Comparison of ENCODE assay signal across 8 mouse cellular contexts in genomic region chr11:101626995-101627856, GRCm38 (mm10). TPM values are rescaled to one million over a fixed set of nuclear protein-coding genes. Genes with fewer than 3 reads are reported as not detected.
DNase-seq lines count a peak whose midpoint lies in the region; ATAC-seq and TF ChIP-seq lines count a peak whose summit lies in the region.

Gene Rdm1, plus strand, starts transcription at chr11:101627195.

- peak within 1 kb of the TSS; percentile 77 for H3K9ac ChIP-seq in CH12.LX (ENCODE audit: insufficient read depth, low read depth)
- peak within 1 kb of the TSS; percentile 81 for H3K9ac ChIP-seq in heart, embryonic 15.5 days
- peak within 1 kb of the TSS; percentile 80 for H3K9ac ChIP-seq in liver, embryonic 16.5 days (ENCODE audit: low read depth, low read length)
- H3K9ac ChIP-seq in neural tube, embryonic 14.5 days (replicated peaks; ENCODE audit: low read depth, low read length): peak within 1 kb of the TSS; percentile 46

- TF ChIP-seq CTCF in CH12.LX (conservative IDR thresholded peaks at IDR 0.05 in 1 of 2, IDR thresholded peaks at IDR 0.05 in 1 of 2; ENCODE audit: low read depth in 2 of 2, low read length in 2 of 2): 0 out of 4 replicates have a peak, but pooled peaks of 1 of the 2 experiments have one; percentile 2

- peak; percentile 87 for ATAC-seq in heart, embryonic 15.5 days (replicated peaks; ENCODE audit: insufficient number of reproducible peaks, insufficient read depth, low FRiP score, low read depth)
- ATAC-seq in liver, embryonic 16.5 days (ENCODE audit: low read depth): peak; percentile 88
- peak; percentile 87 for ATAC-seq in neural tube, embryonic 14.5 days (ENCODE audit: low read depth)

- H3K36me3 ChIP-seq in CH12.LX (replicated peaks in 1 of 2; ENCODE audit: control insufficient read depth in 1 of 2, insufficient read depth in 1 of 2, low read length in 1 of 2): peaks cover 0 to 8% of the 10 kb centered on the region in 2 experiments
- no peaks in the 10 kb centered on the region for H3K36me3 ChIP-seq in forebrain, embryonic 10.5 days (replicated peaks)
- no peaks in the 10 kb centered on the region; the same call in 1 of the 2 replicates for H3K36me3 ChIP-seq in heart, embryonic 15.5 days
- no peaks in the 10 kb centered on the region for H3K36me3 ChIP-seq in liver, embryonic 16.5 days (ENCODE audit: control insufficient read depth, insufficient read depth)
- no peaks in the 10 kb centered on the region for H3K36me3 ChIP-seq in neural tube, embryonic 14.5 days (ENCODE audit: control insufficient read depth, insufficient read depth, low read length)

- under 1% methylated on average over 34 of the region's 34 CpGs for WGBS in forebrain, embryonic 10.5 days
- under 1% methylated on average over 34 of the region's 34 CpGs for WGBS in heart, embryonic 15.5 days
- WGBS in liver, embryonic 16.5 days (ENCODE audit: insufficient replicate concordance): under 1% methylated on average over 33 of the region's 34 CpGs
- WGBS in neural tube, embryonic 14.5 days: under 1% methylated on average over 34 of the region's 34 CpGs

- no peaks in the 10 kb centered on the region for H3K79me2 ChIP-seq in CH12.LX (replicated peaks; ENCODE audit: control insufficient read depth, extremely low read depth, insufficient read depth, poor library complexity, severe bottlenecking)

- H3K4me3 ChIP-seq in CH12.LX (replicated peaks in 1 of 3; ENCODE audit: low read depth in 2 of 3, low read length in 2 of 3, poor library complexity in 1 of 3): peak within 1 kb of the TSS; percentile 55 to 62 (median 61)
- H3K4me3 ChIP-seq in forebrain, embryonic 10.5 days: peak within 1 kb of the TSS; percentile 68
- H3K4me3 ChIP-seq in heart, embryonic 15.5 days: peak within 1 kb of the TSS; percentile 69
- H3K4me3 ChIP-seq in liver, embryonic 16.5 days (ENCODE audit: low read depth, low read length): peak within 1 kb of the TSS; percentile 71
- peak within 1 kb of the TSS; percentile 56 for H3K4me3 ChIP-seq in neural tube, embryonic 14.5 days (ENCODE audit: low read depth, low read length)

- H3K9me3 ChIP-seq in CH12.LX (replicated peaks; ENCODE audit: low read length): peaks cover 5% of the 10 kb centered on the region
- H3K9me3 ChIP-seq in forebrain, embryonic 10.5 days: no peaks in the 10 kb centered on the region
- H3K9me3 ChIP-seq in heart, embryonic 15.5 days (replicated peaks): no peaks in the 10 kb centered on the region
- H3K9me3 ChIP-seq in liver, embryonic 16.5 days (replicated peaks; ENCODE audit: control insufficient read depth, low read length): no peaks in the 10 kb centered on the region
- no peaks in the 10 kb centered on the region for H3K9me3 ChIP-seq in neural tube, embryonic 14.5 days (ENCODE audit: control insufficient read depth, low read length)

- no peak; the same call in 1 of the 2 replicates for TF ChIP-seq RAD21 in CH12.LX (IDR thresholded peaks at IDR 0.05; ENCODE audit: low read depth, low read length)

- peaks cover 0 to 22% of the 10 kb centered on the region in 2 experiments; a peak in 2 of 4 replicates for H3K4me1 ChIP-seq in CH12.LX (ENCODE audit: control insufficient read depth in 1 of 2, insufficient read depth in 2 of 2)
- H3K4me1 ChIP-seq in forebrain, embryonic 10.5 days: peaks cover 21% of the 10 kb centered on the region
- peaks cover 9% of the 10 kb centered on the region for H3K4me1 ChIP-seq in heart, embryonic 15.5 days (replicated peaks)
- H3K4me1 ChIP-seq in liver, embryonic 16.5 days (ENCODE audit: control insufficient read depth, low read depth, low read length): peaks cover 14% of the 10 kb centered on the region
- 0 out of 2 replicates have a peak, but pooled peaks cover 2% of the 10 kb centered on the region for H3K4me1 ChIP-seq in neural tube, embryonic 14.5 days (ENCODE audit: control insufficient read depth, insufficient read depth, low read length)

- H3K4me2 ChIP-seq in CH12.LX (ENCODE audit: insufficient read depth, low read depth, poor library complexity, severe bottlenecking): peak within 1 kb of the TSS; percentile 54
- peak within 1 kb of the TSS; percentile 89 for H3K4me2 ChIP-seq in heart, embryonic 15.5 days
- H3K4me2 ChIP-seq in liver, embryonic 16.5 days (ENCODE audit: low read depth, low read length): peak within 1 kb of the TSS; percentile 91
- H3K4me2 ChIP-seq in neural tube, embryonic 14.5 days (ENCODE audit: low read depth, low read length): peak within 1 kb of the TSS; percentile 81

- H3K27me3 ChIP-seq in CH12.LX (replicated peaks): no peaks in the 10 kb centered on the region
- no peaks in the 10 kb centered on the region for H3K27me3 ChIP-seq in forebrain, embryonic 10.5 days (ENCODE audit: poor library complexity, severe bottlenecking)
- H3K27me3 ChIP-seq in heart, embryonic 15.5 days: no peaks in the 10 kb centered on the region
- no peaks in the 10 kb centered on the region for H3K27me3 ChIP-seq in liver, embryonic 16.5 days (ENCODE audit: control insufficient read depth, insufficient read depth, low read depth, low read length)
- H3K27me3 ChIP-seq in neural tube, embryonic 14.5 days (ENCODE audit: control insufficient read depth, insufficient read depth, low read length): no peaks in the 10 kb centered on the region

- TF ChIP-seq POLR2A in CH12.LX (IDR thresholded peaks at IDR 0.05; ENCODE audit: low read depth, low read length): peak; percentile 97

- in situ Hi-C loops in CH12.LX (cut with MboI; ENCODE audit: low pct_ligation_motif_present, low pct_unique_long_range_greater_than_20kb, low sequenced_read_pairs): no loop called here

- H3K27ac ChIP-seq in CH12.LX (ENCODE audit: insufficient read depth, low read depth): peak within 1 kb of the TSS; percentile 97
- peak within 1 kb of the TSS; percentile 98 for H3K27ac ChIP-seq in forebrain, embryonic 10.5 days
- H3K27ac ChIP-seq in heart, embryonic 15.5 days: peak within 1 kb of the TSS; percentile 99
- peak within 1 kb of the TSS; percentile 99 for H3K27ac ChIP-seq in liver, embryonic 16.5 days (ENCODE audit: low read length)
- peak within 1 kb of the TSS; percentile 81 for H3K27ac ChIP-seq in neural tube, embryonic 14.5 days (ENCODE audit: low read depth, low read length)

- peak; percentile 58; the same call in 1 of the 2 replicates for TF ChIP-seq EP300 in CH12.LX (IDR thresholded peaks at IDR 0.05; ENCODE audit: low read length)

- dilution Hi-C loops in CH12.LX (cut with MboI; ENCODE audit: extremely low pct_ligation_motif_present, extremely low pct_unique_long_range_greater_than_20kb, low sequenced_read_pairs): no loop called here

- DNase-seq in CH12.LX (ENCODE audit: extremely low read depth): peak; percentile 100
- peak; percentile 80 for DNase-seq in c-Kit-positive CD71-negative TER-119-negative erythroid progenitor cells, embryonic 14.5 days (ENCODE audit: low read depth)
- peak; percentile 89 for DNase-seq in forebrain, embryonic 10.5 days (ENCODE audit: extremely low spot score, low spot score)
- peak; percentile 90 to 94 for DNase-seq in kidney, postnatal 25 days
- peak; percentile 89 for DNase-seq in testis, postnatal 10 days (ENCODE audit: low spot score)

TF ChIP-seq in CH12.LX, 34 proteins besides CTCF, POLR2A, EP300 and RAD21 (continues in another document):
- peak; percentile 93 for TF ChIP-seq E2F4 (IDR thresholded peaks at IDR 0.05; ENCODE audit: insufficient replicate concordance, low read depth, low read length)
- TF ChIP-seq UBTF (IDR thresholded peaks at IDR 0.05; ENCODE audit: low read depth, low read length): 0 out of 2 replicates have a peak, but pooled peaks have one; percentile 34
- TF ChIP-seq MXI1 (IDR thresholded peaks at IDR 0.05; ENCODE audit: low read depth, low read length): peak; percentile 33; the same call in 1 of the 2 replicates
- TF ChIP-seq HCFC1 (IDR thresholded peaks at IDR 0.05; ENCODE audit: low read depth, low read length): peak; percentile 74
- TF ChIP-seq MAX (IDR thresholded peaks at IDR 0.05; ENCODE audit: low read length): peak; percentile 70
- TF ChIP-seq BHLHE40 (IDR thresholded peaks at IDR 0.05; ENCODE audit: low read depth, low read length): peak; percentile 33; the same call in 1 of the 2 replicates
- peak; percentile 64; the same call in 1 of the 2 replicates for TF ChIP-seq KAT2A (IDR thresholded peaks at IDR 0.05; ENCODE audit: insufficient replicate concordance, low read length)
- TF ChIP-seq CHD1 (IDR thresholded peaks at IDR 0.05; ENCODE audit: low read depth, low read length): no peak
- TF ChIP-seq MAFK (IDR thresholded peaks at IDR 0.05; ENCODE audit: insufficient replicate concordance, low read length): no peak; the same call in 1 of the 2 replicates
- peak; percentile 97; the same call in 1 of the 2 replicates for TF ChIP-seq RCOR1 (conservative IDR thresholded peaks at IDR 0.05; ENCODE audit: low read depth, low read length)
- peak; percentile 70 for TF ChIP-seq MAZ (IDR thresholded peaks at IDR 0.05; ENCODE audit: low read depth, low read length)
- peak; percentile 90 for TF ChIP-seq NELFE (IDR thresholded peaks at IDR 0.05; ENCODE audit: low read depth, low read length)
- TF ChIP-seq TBP (conservative IDR thresholded peaks at IDR 0.05; ENCODE audit: low read depth, low read length): peak; percentile 98
- TF ChIP-seq ZKSCAN1 (IDR thresholded peaks at IDR 0.05; ENCODE audit: borderline replicate concordance, low read depth, low read length): no peak
- peak; percentile 84 for TF ChIP-seq NRF1 (IDR thresholded peaks at IDR 0.05; ENCODE audit: low read depth, low read length)
- 0 out of 2 replicates have a peak, but pooled peaks have one; percentile 15 for TF ChIP-seq SMC3 (IDR thresholded peaks at IDR 0.05; ENCODE audit: low read depth, low read length)
- no peak for TF ChIP-seq JUN (IDR thresholded peaks at IDR 0.05; ENCODE audit: insufficient read depth, low read depth, low read length)
- no peak for TF ChIP-seq GABPA (IDR thresholded peaks at IDR 0.05; ENCODE audit: insufficient replicate concordance, low read depth, low read length)
- TF ChIP-seq ELF1 (IDR thresholded peaks at IDR 0.05; ENCODE audit: low read depth, low read length): peak; percentile 90
- TF ChIP-seq SIN3A (IDR thresholded peaks at IDR 0.05; ENCODE audit: low read length): peak; percentile 87
- TF ChIP-seq POLR2AphosphoS2 (IDR thresholded peaks at IDR 0.05; ENCODE audit: low read depth, low read length): peak; percentile 100
- TF ChIP-seq ETS1 (conservative IDR thresholded peaks at IDR 0.05; ENCODE audit: low read depth, low read length): peak; percentile 92

RNA-seq across cellular contexts. Expression of gene Rdm1, which starts in this region (rescaled TPM):
- total RNA-seq in CH12.LX (2012; rRNA removed): 22.2 and 28.5 TPM in 2 replicates
- total RNA-seq in CH12.LX (2014; rRNA removed): 18.5 and 19.2 TPM in 2 replicates
- 9.6 and 12.3 TPM in 2 replicates for polyA plus RNA-seq in CH12.LX (2012; ENCODE audit: insufficient read length, low read depth)
- polyA plus RNA-seq in forebrain, embryonic 10.5 days (2016; fragmentation: Nextera tagmentation; extraction: Ambion mirVana): 30.7 and 33.9 TPM in 2 replicates
- polyA plus RNA-seq in heart, embryonic 15.5 days (2015; fragmentation: Nextera tagmentation; extraction: Ambion mirVana): 45.6 and 46.4 TPM in 2 replicates
- 10.1 and 13.2 TPM in 2 replicates for polyA plus RNA-seq in liver, embryonic 16.5 days (2015; fragmentation: Nextera tagmentation; extraction: Ambion mirVana)
- polyA plus RNA-seq in neural tube, embryonic 14.5 days (2014; fragmentation: Nextera tagmentation; extraction: Ambion mirVana): 9.4 and 11.1 TPM in 2 replicates

Comparison
In these comparisons a context has a peak if more than half of its experiments do, and no peak if none do; other contexts are left out.
1. Peak in every context shown above with its lines: DNase-seq, ATAC-seq, H3K4me3 ChIP-seq and H3K27ac ChIP-seq.